Mouse (Mus musculus): ENCODE measurements around the gene Gm21887.
"Not testable (repeated sequence)": the region's sequence is repeated elsewhere in the genome, so short reads cannot be mapped to it uniquely, and the experiment has no call there.

Gene Gm21887

GRCm38 (mm10) chrX:169983401-169984165, 25.9 kb upstream of the Gm21887 start:
- not testable (repeated sequence) for DNase-seq (ENCODE audit: low spot score)

DNA sequence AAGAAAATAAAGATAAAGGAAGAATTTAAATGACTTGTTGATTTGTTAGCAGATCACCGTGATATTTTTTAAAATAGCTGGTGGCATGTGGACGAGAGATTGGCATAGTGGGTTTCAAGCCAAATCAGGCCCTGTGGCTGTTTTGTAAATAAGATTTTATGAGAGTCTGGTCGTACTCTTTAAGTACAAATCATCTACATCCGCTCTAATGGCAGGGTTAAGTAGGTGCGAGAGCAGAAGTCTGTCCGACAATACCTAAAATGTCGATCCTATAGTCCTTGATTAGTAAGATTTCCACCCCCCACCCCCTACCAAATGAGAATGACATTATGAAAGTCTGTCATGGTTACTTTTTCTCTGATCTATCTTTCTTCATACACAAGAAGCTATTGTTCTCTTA, 25.1 kb upstream of the Gm21887 start:
- not testable (repeated sequence) for DNase-seq (ENCODE audit: low spot score)

DNA sequence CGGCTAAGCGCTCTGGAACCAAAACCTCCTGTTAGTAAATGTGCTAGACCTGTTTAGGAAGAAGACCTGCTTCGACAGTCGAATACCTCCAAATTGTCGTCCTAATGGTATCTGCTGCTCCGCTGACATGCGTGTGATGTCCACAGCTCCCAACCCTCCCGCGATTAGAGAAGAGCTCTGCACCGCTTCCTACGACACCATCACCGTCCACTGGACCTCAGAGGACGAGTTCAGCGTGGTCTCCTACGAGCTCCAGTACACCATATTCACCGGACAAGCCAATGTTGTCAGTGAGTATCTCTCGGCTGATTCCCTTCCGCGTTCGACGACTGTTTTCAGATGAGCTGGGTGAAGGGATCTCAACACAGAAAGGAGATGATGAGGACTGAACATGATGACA, 24.6 kb upstream of the Gm21887 start:
- DNase-seq (ENCODE audit: low spot score) = not testable (repeated sequence)

DNA sequence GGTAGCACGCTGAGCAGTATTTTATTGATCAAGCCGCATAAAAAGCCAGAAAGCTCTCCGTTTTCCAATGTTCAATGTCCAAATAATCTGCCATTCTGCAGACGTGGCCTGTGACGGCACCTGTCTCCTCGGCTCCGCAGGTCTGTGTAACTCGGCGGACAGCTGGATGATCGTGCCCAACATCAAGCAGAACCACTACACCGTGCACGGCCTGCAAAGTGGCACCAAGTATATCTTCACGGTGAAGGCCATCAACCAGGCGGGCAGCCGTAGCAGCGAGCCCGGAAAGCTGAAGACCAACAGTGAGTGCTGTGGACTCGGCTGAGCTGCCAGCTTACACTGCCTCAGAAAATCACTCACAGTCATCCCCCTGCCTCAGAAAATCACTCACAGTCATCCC, 23.7 kb upstream of the Gm21887 start:
- DNase-seq (ENCODE audit: low spot score) = not testable (repeated sequence)

GRCm38 (mm10) chrX:169986519-169987367, 22.7 kb upstream of the Gm21887 start:
- peak; percentile 74 for DNase-seq (ENCODE audit: low spot score)

DNA sequence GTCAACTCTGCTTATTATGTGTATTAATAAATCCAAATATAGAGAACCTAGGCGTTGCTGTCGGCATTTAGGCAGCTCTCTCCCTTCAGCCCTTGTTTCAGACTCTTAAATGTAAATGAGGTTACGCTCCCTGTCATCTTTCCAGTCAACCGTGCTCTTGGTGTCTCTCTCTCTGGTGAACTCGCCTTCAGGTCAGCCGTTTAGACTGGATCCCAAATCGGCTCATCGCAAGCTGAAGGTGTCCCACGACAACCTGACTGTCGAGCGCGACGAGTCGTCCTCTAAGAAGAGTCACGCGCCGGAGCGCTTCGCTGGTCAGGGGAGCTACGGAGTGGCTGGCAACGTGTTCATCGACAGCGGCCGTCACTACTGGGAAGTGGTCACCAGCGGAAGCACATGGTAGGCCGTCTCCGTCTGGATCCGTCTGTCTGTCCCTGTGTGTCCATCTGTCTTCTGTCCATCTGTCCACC, 22.1 kb upstream of the Gm21887 start:
- not testable (repeated sequence) for DNase-seq (ENCODE audit: low spot score)

DNA sequence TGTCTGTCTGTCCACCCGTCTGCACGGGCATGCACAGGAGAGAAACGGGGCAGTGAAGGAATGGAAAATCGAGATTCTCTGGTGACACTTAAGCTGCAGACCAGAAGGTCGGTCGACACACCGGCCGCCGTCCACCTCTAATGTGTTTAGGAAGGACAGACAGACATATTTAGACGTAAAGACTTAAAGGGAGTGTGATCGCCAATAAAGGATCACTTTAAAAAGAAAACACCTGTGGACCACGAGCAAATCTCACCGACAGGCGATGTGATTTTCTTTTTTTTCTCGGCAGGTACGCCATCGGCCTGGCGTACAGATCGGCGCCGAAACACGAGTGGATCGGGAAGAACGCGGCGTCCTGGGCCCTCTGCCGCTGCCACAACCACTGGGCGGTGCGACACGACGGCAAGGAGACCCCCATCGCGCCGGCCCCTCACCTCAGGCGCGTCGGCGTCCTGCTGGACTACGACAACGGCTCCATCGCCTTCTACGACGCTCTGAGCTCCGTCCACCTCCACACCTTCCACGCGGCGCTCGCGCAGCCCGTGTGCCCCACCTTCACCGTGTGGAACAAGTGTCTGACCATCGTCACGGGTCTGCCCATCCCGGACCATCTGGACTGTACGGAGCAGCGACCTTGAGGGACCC, 20.8 kb upstream of the Gm21887 start:
- DNase-seq (ENCODE audit: low spot score) = peak; percentile 57

GRCm38 (mm10) chrX:169989219-169989595, 20.3 kb upstream of the Gm21887 start:
- DNase-seq (ENCODE audit: low spot score) = not testable (repeated sequence)

DNA sequence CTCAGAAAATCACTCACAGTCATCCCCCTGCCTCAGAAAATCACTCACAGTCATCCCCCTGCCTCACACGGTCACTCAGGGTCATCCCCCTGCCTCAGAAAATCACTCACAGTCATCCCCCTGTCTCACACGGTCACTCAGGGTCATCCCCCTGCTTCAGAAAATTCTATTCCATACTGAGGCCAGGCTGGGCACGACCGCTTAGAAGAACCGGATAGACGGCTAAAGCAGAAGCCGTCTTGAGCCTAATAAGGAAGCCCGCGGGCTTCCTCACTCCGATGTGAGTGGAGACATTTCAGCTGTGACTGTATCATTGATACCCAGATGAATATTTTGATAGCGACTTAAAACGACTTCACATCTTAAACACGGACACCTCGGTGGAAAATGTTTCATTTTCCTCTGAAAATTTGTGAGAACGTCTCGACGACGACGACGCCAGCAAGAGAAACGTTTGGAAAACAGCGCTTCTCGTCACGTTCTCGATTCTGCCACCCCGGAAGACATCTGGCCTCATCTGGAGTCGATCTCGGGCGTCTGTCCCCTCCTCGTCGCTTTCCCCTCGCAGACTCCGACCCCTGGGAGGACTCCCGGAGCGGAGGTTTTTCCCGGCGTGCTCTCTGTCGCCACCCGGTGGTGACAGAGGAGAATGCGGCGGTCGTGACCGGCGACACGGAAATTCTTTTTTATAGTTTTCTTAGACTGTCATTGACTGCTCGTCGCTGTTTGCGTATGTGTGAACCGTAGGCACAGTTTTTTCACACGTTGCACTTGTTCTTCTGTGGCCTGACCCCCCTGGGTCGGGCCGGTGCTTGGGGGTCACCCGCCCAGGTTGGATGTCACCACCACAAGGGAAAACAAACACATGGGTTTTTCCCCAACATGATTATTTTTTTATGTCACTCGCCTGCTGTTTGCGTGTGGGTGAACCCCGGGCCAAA, 19.5 kb upstream of the Gm21887 start:
- peak; percentile 58 for DNase-seq (ENCODE audit: low spot score)

DNA sequence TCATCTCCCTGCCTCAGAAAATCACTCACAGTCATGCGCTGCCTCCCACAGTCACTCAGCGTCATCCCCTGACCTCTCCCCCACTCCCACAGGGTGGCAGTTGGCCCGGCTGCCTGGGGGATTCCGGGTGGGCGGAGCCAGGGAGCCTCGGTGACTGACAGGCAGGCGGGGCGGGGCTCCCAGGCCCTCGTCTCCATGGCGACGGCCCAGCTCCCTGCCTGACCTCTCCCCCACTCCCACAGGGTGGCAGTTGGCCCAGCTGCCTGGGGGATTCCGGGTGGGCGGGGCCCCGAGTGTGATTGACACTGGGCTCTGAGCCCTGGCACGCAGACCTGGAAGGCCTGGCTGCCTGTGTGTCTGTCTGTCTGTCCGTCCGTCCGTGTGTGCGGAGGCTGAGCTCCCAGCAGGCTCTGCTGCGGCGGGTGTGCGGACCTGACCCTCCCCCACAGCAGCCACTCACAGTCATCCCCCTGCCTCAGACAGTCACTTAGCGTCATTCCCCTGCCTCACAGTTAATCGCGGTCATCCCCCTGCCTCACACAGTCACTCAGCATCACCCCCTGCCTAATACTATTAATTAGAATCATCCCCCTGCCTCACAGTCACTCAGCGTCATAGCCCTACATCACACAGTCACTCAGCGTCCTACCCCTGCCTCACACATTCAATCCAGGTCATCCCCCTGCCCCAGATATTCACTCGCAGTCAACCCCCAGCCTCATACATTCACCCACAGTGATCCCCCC, 18.2 kb upstream of the Gm21887 start:
- DNase-seq (ENCODE audit: low spot score) = peak; percentile 97

GRCm38 (mm10) chrX:169992086-169992930, 17.2 kb upstream of the Gm21887 start:
- not testable (repeated sequence) for DNase-seq (ENCODE audit: low spot score)

- DNase-seq (ENCODE audit: low spot score) = not testable (repeated sequence)
Observed at GRCm38 (mm10) chrX:169992951-169993547, 16.4 kb upstream of the Gm21887 start.

DNA sequence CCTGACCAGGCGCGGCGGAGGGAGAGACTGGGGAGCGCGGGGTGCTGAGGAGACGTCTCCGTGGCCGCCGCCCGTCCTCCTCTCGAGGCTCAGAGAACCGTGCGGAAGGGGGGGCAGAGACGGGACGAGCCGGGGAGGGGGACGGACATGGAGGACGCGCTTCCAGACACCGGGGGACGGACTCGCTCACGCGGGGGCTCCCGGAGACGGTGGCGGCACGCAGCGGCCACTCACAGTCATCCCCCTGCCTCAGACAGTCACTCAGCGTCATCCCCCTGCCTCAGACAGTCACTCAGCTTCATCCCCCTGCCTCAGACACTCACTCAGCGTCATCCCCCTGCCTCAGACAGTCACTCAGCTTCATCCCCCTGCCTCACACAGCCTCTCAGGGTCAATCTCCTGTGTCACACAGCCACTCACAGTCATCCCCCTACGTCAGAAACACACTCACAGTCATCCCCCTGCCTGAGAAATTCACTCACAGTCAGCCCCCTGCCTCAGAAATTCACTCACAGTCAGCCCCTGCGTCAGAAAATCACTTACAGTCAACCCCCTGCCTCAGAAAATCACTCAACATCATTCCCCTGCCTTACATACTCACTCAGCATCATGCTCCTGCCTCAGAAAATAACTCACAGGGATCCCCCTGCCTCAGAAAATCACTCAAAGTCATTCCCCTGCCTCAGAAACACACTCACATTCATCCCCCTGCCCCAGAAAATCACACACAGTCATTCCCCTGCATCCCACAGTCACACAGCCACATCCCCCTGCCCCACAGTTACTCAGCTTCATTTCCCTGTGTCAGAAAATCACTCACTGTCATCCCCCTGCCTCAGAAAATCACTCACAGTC, 15.2 kb upstream of the Gm21887 start:
- DNase-seq (ENCODE audit: low spot score) = peak; percentile 63

GRCm38 (mm10) chrX:169994866-169995711, 14.4 kb upstream of the Gm21887 start:
- DNase-seq (ENCODE audit: low spot score) = not testable (repeated sequence)

DNA sequence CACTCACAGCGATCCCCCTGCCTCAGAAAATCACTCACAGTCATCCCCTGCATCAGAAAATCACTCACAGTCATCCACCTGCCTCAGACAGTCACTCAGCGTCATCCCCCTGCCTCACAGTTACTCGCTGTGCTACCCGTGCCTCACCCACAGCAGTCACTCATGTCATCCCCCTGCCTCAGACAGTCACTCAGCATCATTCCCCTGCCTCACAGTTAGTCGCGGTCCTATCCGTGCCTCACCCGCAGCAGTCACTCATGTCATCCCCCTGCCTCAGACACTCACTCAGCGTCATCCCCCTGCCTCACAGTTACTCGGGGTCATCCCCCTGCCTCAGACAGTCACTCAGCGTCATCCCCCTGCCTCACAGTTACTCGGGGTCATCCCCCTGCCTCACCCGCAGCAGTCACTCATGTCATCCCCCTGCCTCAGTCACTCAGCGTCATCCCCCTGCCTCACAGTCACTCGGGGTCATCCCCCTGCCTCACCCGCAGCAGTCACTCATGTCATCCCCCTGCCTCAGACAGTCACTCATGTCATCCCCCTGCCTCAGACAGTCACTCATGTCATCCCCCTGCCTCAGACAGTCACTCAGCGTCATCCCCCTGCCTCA, 13.4 kb upstream of the Gm21887 start:
- not testable (repeated sequence) for DNase-seq (ENCODE audit: low spot score)

DNA sequence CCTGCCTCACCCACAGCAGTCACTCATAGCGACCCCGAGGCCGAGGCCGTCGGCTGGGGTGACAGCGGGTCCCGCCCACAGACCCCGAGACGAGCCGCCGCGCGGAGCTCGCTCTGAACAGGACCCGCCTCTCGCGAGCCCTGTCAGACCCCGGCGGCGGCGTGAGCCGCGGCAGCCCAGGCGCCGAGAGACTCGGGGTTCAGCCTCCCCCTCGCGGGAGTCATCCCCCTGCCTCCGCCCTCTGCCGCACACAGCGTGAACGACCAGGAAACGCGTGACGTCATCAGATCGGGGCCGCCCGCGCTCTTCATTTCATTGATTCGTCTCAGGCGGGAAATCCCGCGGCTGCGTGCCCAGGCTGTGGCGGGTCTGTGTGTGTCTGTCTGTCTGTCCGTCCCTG, 12.5 kb upstream of the Gm21887 start:
- peak; percentile 82 for DNase-seq (ENCODE audit: low spot score)

- DNase-seq (ENCODE audit: low spot score) = peak; percentile 75
Observed at GRCm38 (mm10) chrX:169997456-169997853, 12.0 kb upstream of the Gm21887 start.
